Mouse (Mus musculus) cortical plate, adult 2 months (tissue): Measurements from ENCODE around the gene 4933428G20Rik. TPM values are rescaled to one million over a fixed set of nuclear protein-coding genes. Genes with fewer than 3 reads are reported as not detected.
A peak's percentile ranks its signal among the peaks of the same experiment; 100 is the strongest.

Source experiments
- H3K27ac ChIP-seq: fragments of 200-500 bp; 2 replicates; pipeline ENCODE4 v1.5.1; 2012; ENCODE audit warnings: low read length, control low read depth, inconsistent platforms; ENCODE audit not compliant: insufficient read depth
- H3K4me1 ChIP-seq: fragments of 200-500 bp; 2 replicates; pipeline ENCODE4 v1.6.1; 2011; ENCODE audit warnings: low read length; ENCODE audit not compliant: control insufficient read depth, insufficient read depth
- H3K4me3 ChIP-seq: fragments of 200-500 bp; 2 replicates; pipeline ENCODE4 v1.5.1; 2011; ENCODE audit warnings: mild to moderate bottlenecking, low read length, control low read depth; ENCODE audit not compliant: insufficient read depth
- CTCF ChIP-seq: fragments of 200-500 bp; IDR thresholded peaks from 2 replicates; pipeline ENCODE4 v1.5.1; 2011; ENCODE audit warnings: mild to moderate bottlenecking, control low read depth, low read length; ENCODE audit not compliant: insufficient read depth; ENCODE audit errors: extremely low read depth
- POLR2A ChIP-seq: fragments of 200-500 bp; IDR thresholded peaks from 2 replicates; pipeline ENCODE4 v1.6.1; 2011; ENCODE audit warnings: mild to moderate bottlenecking, low read length, control low read depth; ENCODE audit not compliant: insufficient read depth; ENCODE audit errors: extremely low read depth
- polyA plus RNA-seq: library from polyadenylated mRNA; depleted of rRNA; stranded (reverse); fragments of >200 nt; gene quantifications from 2 replicates; pipeline ENCODE4 v1.2.3, GENCODE M21; 2012

4933428G20Rik gene
- polyA plus RNA-seq, 1 experiment = 0.06 TPM

DNA sequence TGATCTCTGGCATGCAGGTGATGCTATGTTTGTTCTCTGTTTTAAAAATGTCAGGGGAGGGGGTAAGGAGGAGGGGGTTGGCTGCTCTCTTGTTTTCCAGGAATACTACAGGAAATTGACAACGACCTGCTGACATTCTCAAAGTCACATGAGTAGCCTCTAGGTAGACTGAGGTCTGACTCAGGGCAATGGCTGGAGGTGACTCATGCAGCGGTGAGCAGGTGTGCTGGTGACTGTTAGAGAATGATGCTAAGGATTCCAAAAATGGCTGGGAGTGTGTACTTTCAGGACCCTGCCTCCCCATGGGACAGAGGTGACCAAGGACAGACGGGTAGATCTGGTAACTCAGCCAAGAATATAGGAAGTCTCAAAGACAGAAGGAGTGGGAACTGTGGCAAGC lies 8.1 kb upstream of the 4933428G20Rik start:
- TF ChIP-seq CTCF (no peak), POLR2A (0 out of 2 replicates have a peak, but pooled peaks have one; percentile 5)
- no peaks in the 10 kb centered on the region for H3K4me1 ChIP-seq
- H3K4me3 ChIP-seq = no peak overlapping the region
- no peak overlapping the region for H3K27ac ChIP-seq

DNA sequence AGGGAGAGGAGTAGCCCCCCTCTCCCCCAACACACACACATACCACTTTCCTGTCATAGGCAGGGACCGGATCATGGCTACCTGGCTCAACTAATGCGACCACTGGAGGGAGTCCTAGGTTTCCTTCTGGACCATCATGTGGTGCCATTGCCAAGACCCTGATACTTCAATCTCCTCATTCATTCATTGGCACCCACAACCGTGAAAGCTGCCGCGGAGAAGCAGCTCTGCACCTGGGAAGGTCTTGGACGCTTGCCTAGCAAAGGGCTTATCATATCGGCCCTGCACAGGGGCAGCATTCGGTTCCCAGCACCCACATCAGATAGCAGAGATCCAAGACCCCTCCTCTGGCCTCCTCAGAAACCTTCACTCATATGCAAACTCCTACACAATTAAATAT lies 6.2 kb upstream of the 4933428G20Rik start:
- TF ChIP-seq POLR2A (no peak), CTCF (peak; percentile 18; the same call in 1 of the 2 replicates)
- no peak overlapping the region for H3K27ac ChIP-seq

DNA sequence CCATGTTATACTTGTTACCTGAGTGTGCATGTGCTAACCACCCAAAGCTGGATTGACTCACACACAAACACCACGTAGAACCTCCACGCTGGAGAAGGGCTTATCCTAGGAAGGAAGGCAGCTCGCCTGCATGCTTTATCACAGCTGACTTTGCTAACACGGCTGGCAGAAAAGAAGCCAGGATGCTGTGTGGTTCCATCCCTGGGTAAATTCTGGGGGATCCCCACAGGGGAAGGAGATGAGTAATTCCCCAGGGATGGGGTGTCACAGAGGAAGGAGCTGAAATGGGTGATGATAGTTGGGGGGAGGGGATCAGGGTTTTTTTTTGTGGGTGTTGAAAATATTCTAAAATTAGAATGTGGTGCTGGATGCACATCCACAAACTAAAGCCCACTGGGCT lies 5.6 kb upstream of the 4933428G20Rik start:
- no peak overlapping the region for H3K4me3 ChIP-seq
- no peak for TF ChIP-seq POLR2A
- TF ChIP-seq CTCF = no peak
- H3K27ac ChIP-seq = no peak overlapping the region
- H3K4me1 ChIP-seq = peaks cover 1% of the 10 kb centered on the region; the same call in 1 of the 2 replicates

More for the DNA sequence above, 6.2 kb upstream of the 4933428G20Rik start:
- no peak overlapping the region for H3K4me3 ChIP-seq
- H3K4me1 ChIP-seq = peaks cover 1% of the 10 kb centered on the region; the same call in 1 of the 2 replicates

DNA sequence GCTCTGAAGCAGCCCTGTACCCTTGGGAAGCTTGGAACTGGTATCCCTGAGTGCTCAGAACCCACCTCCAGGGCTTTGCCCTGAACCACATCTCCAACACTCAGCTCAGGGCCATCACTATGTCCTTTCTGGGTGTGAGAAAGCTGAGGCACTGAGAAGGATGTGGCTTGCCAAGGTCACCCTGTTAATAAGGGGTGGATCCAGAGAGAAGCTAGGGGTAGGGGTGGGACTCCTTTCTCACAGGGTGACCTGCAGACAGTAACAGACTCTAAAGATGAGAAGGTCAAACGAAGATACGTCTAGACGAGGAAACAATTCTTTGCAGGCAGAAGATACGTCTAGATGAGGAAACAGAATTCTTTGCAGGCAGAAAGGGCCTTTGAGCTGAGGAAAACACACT lies 2.7 kb upstream of the 4933428G20Rik start:
- Histone ChIP-seq H3K27ac (no peak overlapping the region), H3K4me3 (no peak overlapping the region), H3K4me1 (peaks cover 1% of the 10 kb centered on the region; the same call in 1 of the 2 replicates)
- no peak for TF ChIP-seq CTCF
- no peak for TF ChIP-seq POLR2A

DNA sequence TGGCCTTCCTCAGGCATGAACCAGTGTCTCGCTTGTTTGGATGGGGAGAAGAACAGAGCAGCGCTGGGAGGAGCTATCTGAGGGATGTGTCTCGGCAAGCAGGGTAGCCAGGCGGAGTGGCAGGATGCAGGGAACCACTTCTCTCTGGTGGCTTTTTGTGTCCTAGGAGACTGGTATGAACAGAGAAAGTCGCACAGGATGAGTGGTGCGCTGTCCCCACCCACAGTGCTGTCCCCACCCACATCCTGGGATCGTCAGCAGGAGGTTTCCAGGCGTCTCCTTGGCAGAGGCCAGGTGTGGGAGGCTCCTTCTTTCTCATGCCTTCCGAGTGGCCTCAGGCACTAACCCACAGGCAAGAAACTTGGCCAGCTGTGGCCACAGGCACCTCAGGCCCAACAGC lies 2.2 kb upstream of the 4933428G20Rik start:
- H3K27ac ChIP-seq = no peak overlapping the region
- peak; percentile 28; the same call in 1 of the 2 replicates for TF ChIP-seq POLR2A
- TF ChIP-seq CTCF = no peak
- H3K4me1 ChIP-seq = peaks cover 1% of the 10 kb centered on the region; the same call in 1 of the 2 replicates
- H3K4me3 ChIP-seq = no peak overlapping the region

DNA sequence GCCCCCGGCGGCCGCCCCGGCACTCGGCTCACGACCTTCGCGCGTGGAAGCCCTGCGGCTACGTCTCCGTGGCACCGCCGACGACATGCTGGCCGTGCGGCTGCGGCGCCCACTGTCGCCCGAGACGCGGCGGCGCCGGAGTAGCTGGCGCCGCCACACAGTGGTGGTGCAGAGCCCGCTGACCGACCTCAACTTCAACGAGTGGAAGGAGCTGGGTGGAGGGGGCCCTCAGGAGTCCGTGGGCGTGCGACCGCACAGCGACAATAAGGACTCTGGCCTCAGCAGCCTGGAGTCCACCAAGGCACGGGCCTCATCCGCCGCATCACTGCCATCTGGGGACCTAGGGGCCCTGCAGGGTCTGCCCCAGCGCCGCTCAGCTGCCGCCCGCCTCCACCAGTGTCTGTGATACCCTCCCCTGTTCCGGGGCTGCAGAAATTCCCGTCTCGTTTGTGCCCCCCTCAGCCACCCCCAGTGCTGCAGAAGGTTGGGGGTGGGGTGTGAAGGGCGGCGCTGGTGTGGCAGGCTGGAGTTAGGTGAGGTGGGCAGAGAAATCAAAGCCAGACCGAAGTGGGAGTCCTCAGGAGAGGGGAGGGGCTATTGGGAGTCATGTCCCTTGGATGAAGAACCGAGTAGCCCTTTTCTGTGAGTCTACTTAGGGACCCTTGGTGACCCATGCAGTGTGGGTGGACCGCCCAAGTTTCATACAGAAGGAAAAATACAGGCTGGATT lies 744 bp upstream of the 4933428G20Rik start:
- H3K4me3 ChIP-seq = no peak overlapping the region
- no peak overlapping the region; the same call in 1 of the 2 replicates for H3K27ac ChIP-seq
- peaks cover 1% of the 10 kb centered on the region; the same call in 1 of the 2 replicates for H3K4me1 ChIP-seq
- TF ChIP-seq POLR2A (no peak), CTCF (no peak)

DNA sequence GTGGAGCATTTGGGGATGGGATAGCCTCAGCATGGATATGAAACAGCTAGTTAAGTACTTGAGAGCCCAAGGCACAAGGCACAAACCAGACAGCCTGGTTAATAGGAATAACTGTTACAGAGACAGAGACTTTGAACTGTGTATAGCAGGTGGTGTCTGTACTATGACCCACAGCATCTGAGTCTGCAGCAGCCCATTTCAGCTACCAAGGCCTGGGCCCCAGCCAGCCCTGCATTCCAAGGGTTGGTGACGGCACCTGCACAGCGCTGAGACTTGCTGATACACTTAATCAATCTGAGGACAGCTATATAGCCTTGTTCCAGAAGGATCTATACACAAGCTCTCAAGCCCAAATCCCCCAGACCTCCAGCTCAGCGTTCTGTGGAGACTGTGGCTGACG lies 2.6 kb downstream of the 4933428G20Rik start:
- Histone ChIP-seq H3K4me3 (no peak overlapping the region), H3K4me1 (peaks cover under 1% of the 10 kb centered on the region; the same call in 1 of the 2 replicates), H3K27ac (no peak overlapping the region)
- no peak for TF ChIP-seq CTCF
- TF ChIP-seq POLR2A = no peak

DNA sequence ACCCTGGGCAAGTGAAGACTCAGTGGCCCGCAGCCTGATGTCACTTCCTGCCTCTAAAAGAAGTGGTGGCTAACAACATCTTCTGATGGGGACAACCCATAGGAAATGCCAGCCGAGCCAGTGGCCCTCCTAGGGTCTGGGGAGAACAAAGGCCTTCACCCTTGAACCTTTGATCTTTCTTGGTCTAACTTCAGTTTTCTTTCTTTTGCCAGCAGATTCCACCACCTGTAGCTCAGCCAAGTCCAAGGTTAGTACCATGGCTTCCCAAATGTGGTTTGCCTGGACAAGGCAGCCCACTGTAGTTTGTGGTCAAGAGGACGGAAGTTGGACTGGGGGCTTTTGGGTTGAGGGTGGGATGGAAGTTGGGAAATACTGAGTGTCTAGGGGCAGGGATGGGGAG lies 7.3 kb downstream of the 4933428G20Rik start:
- Histone ChIP-seq H3K4me1 (no peaks in the 10 kb centered on the region), H3K27ac (no peak overlapping the region), H3K4me3 (no peak overlapping the region)
- TF ChIP-seq CTCF (no peak), POLR2A (no peak)

DNA sequence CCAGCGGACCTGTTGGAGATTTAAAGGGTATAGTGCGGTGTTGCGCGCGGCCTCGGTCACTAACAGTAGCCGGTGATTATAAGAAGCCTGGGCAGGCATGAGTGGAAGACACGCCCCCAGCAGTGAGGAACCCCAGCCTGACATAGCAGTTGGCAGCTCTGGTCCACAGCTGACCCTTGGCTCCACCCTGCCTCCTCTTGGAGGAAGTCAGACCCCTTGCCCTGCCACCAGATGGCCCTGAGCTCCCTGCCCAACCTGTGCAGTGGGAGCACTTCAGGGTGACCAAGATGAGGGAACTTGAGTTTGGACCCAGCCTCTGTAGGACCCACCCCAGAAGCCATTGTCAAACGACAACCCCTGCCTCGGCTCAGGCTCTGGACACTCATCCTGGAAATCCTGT lies 8.5 kb downstream of the 4933428G20Rik start:
- TF ChIP-seq POLR2A (no peak), CTCF (no peak)
- H3K4me3 ChIP-seq = no peak overlapping the region

More for the DNA sequence above, 8.5 kb downstream of the 4933428G20Rik start:
- Histone ChIP-seq H3K27ac (no peak overlapping the region), H3K4me1 (no peaks in the 10 kb centered on the region)
